Mouse (Mus musculus) MEL (cell line): Measurements from ENCODE around the gene Slc36a4. TPM values are rescaled to one million over a fixed set of nuclear protein-coding genes. Genes with fewer than 3 reads are reported as not detected.

ENCODE experiments used
- DNase-seq: peaks from one replicate; pipeline ENCODE4 v3.0.0; 2011; ENCODE audit warnings: low read depth, low spot score
- H3K27ac ChIP-seq: 2 replicates; pipeline ENCODE4 v1.5.1; 2012; ENCODE audit warnings: low read depth, mild to moderate bottlenecking, control low read depth, low read length, moderate library complexity; ENCODE audit not compliant: control insufficient read depth
- H3K27me3 ChIP-seq, 2 experiments: fragments of 150-350 bp in 1 of 2; sonication (generic) in 1 of 2; 2 replicates each; pipeline ENCODE4 v1.6.1; 2012; ENCODE audit warnings: low read length in 2 of 2, mild to moderate bottlenecking in 2 of 2, improper control_type of control experiment in 1 of 2, moderate library complexity in 1 of 2; ENCODE audit not compliant: insufficient read depth in 2 of 2, control insufficient read depth in 1 of 2
- H3K36me3 ChIP-seq, 2 experiments: 2 replicates each; pipeline ENCODE4 v1.6.1; 2012 to 2014; ENCODE audit warnings: low read length in 2 of 2, improper control_type of control experiment in 1 of 2, inconsistent platforms in 1 of 2, mild to moderate bottlenecking in 1 of 2; ENCODE audit not compliant: insufficient read depth in 2 of 2, control insufficient read depth in 1 of 2
- H3K4me1 ChIP-seq, 2 experiments: fragments of 150-350 bp in 1 of 2; sonication (generic) in 1 of 2; 2 replicates each; pipeline ENCODE4 v1.6.1; 2012; ENCODE audit warnings: low read length in 2 of 2, improper control_type of control experiment in 1 of 2, mild to moderate bottlenecking in 1 of 2; ENCODE audit not compliant: insufficient read depth in 2 of 2, control insufficient read depth in 1 of 2
- H3K4me3 ChIP-seq, 2 experiments: fragments of 150-350 bp in 1 of 2; sonication (generic) in 1 of 2; 2 replicates each; pipeline ENCODE4 v1.5.1; 2012; ENCODE audit warnings: low read depth in 2 of 2, low read length in 2 of 2, mild to moderate bottlenecking in 2 of 2, moderate library complexity in 2 of 2, control low read depth in 1 of 2, improper control_type of control experiment in 1 of 2; ENCODE audit not compliant: control insufficient read depth in 1 of 2, insufficient read depth in 1 of 2
- H3K79me2 ChIP-seq: 2 replicates; pipeline ENCODE4 v1.6.1; 2012; ENCODE audit warnings: mild to moderate bottlenecking, low read length, moderate library complexity; ENCODE audit not compliant: control insufficient read depth, poor library complexity, insufficient read depth
- H3K9ac ChIP-seq: 2 replicates; pipeline ENCODE4 v1.6.1; 2012; ENCODE audit warnings: low read depth, mild to moderate bottlenecking, control low read depth, low read length, moderate library complexity; ENCODE audit not compliant: control insufficient read depth, poor library complexity, severe bottlenecking
- H3K9me3 ChIP-seq: fragments of 150-350 bp; sonication (generic); replicated peaks from 2 replicates; pipeline ENCODE4 v1.6.1; 2012; ENCODE audit warnings: mild to moderate bottlenecking, low read length, improper control_type of control experiment, moderate library complexity; ENCODE audit not compliant: insufficient read depth
- E2F4 ChIP-seq: IDR thresholded peaks from 2 replicates; pipeline ENCODE4 v1.6.1; 2011; ENCODE audit warnings: low read depth, low read length, improper control_type of control experiment, borderline replicate concordance
- ELF1 ChIP-seq: IDR thresholded peaks from 2 replicates; pipeline ENCODE4 v1.6.1; 2014; ENCODE audit warnings: low read depth, mild to moderate bottlenecking, inconsistent platforms, low read length, improper control_type of control experiment, moderate library complexity
- GATA1 ChIP-seq: IDR thresholded peaks from 2 replicates; pipeline ENCODE4 v1.6.1; 2011; ENCODE audit warnings: low read depth, low read length, improper control_type of control experiment
- JUND ChIP-seq: IDR thresholded peaks from 2 replicates; pipeline ENCODE4 v1.6.1; 2011; ENCODE audit warnings: low read depth, mild to moderate bottlenecking, improper control_type of control experiment, low read length
- MAX ChIP-seq: IDR thresholded peaks from 2 replicates; pipeline ENCODE4 v1.6.1; 2011; ENCODE audit warnings: low read length, improper control_type of control experiment
- POLR2AphosphoS2 ChIP-seq: IDR thresholded peaks from 2 replicates; pipeline ENCODE4 v1.6.1; 2011; ENCODE audit warnings: low read length, improper control_type of control experiment
- RAD21 ChIP-seq: IDR thresholded peaks from 2 replicates; pipeline ENCODE4 v1.6.1; 2011; ENCODE audit warnings: mild to moderate bottlenecking, low read depth, low read length, improper control_type of control experiment
- RCOR1 ChIP-seq: IDR thresholded peaks from 2 replicates; pipeline ENCODE4 v1.6.1; 2012; ENCODE audit warnings: low read depth, mild to moderate bottlenecking, inconsistent platforms, low read length, improper control_type of control experiment
- ZMIZ1 ChIP-seq: IDR thresholded peaks from 2 replicates; pipeline ENCODE4 v1.6.1; 2012; ENCODE audit warnings: low read depth, mild to moderate bottlenecking, inconsistent platforms, low read length, improper control_type of control experiment, moderate library complexity
- polyA plus RNA-seq, 2 experiments: library from polyadenylated mRNA; stranded (reverse) in 1 of 2; unstranded in 1 of 2; fragments of >175 nt in 1 of 2; fragments of >200 nt in 1 of 2; gene quantifications; 2 replicates each; pipeline versions ENCODE4 v1.2.1 to v1.2.4; 2012; ENCODE audit warnings: low replicate concordance in 2 of 2, low read depth in 1 of 2; ENCODE audit not compliant: insufficient read length in 2 of 2, insufficient read depth in 1 of 2, missing spikeins in 1 of 2
- total RNA-seq: library from RNA; depleted of rRNA; stranded (reverse); fragments of 300-350 nt; gene quantifications from 2 replicates; pipeline ENCODE4 v1.2.3, GENCODE M21; 2012

Slc36a4 gene
- total and polyA plus RNA-seq, 3 experiments = not detected

DNA sequence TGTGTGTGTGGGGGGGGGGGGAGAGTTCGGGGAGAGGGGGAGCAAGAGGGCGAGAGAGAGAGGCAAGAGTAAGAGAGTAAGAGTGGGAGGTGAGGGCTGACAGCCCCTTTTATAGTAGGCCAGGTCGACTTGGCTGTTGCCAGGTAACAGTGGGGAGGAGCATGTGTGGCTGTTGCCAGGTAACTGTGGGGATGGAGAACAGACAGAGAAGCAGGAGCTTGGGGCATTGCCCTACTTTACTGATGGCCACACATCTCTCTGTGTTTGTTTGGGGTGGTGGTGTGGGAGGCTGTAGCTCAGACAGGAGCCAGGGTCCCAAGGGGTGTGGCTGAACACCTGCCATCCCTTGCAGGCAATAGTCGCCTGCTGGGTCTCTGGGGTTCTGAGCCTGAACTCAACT, 63.9 kb downstream of the Slc36a4 start:
- no peak for DNase-seq
- Histone ChIP-seq H3K36me3 (no peaks in the 10 kb centered on the region), H3K4me1 (no peaks in the 10 kb centered on the region), H3K27ac (no peak overlapping the region), H3K4me3 (no peak overlapping the region), H3K27me3 (no peaks in the 10 kb centered on the region), H3K9me3 (no peaks in the 10 kb centered on the region), H3K79me2 (no peaks in the 10 kb centered on the region), H3K9ac (no peak overlapping the region)
- TF ChIP-seq E2F4 (no peak), MAX (no peak)

DNA sequence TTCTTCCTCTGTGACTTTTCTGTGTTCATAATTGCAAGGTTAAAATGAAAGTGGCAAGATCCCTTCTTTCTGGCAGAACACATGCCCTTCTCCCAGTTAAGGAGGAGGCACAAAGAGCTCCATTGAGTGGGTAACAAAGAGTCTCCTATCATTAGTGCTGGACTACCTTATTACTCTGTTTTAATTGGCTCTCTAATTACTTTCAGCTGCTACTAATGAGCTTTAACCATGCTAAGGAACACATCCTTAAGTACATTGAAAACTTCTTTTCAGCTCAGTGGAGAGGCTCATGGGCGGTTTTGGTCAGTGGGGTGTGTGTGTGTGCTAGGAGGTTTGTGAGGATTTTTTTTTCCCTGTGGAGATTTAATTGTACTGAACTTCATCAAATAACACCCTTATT, 65.4 kb downstream of the Slc36a4 start:
- Histone ChIP-seq H3K27ac (no peak overlapping the region), H3K4me3 (no peak overlapping the region), H3K27me3 (no peaks in the 10 kb centered on the region; a peak in 1 of 4 replicates), H3K9ac (no peak overlapping the region), H3K4me1 (no peaks in the 10 kb centered on the region), H3K36me3 (no peaks in the 10 kb centered on the region), H3K79me2 (no peaks in the 10 kb centered on the region), H3K9me3 (no peaks in the 10 kb centered on the region)
- TF ChIP-seq GATA1 = no peak
- no peak for DNase-seq

DNA sequence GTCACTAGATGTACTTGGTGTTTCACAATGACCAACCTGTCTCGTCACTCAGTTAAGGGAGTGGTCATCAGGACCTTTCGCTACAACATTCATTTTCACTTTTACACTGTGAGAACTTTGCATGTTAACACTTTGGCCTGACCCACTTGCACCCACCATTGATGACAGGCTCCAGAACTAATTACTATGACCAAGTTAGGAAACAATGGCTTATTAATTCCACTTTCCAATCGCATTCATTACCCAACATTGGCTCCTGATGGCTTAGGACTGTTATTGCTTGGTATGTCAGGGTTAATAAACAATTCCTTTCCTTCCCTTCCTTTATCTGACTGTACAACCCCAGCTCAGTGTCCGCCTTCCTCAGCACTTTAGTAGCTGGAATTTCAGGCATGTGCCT, 72.4 kb downstream of the Slc36a4 start:
- H3K79me2 ChIP-seq = no peaks in the 10 kb centered on the region
- no peak overlapping the region for H3K4me3 ChIP-seq
- H3K9ac ChIP-seq = no peak overlapping the region
- peaks cover 0 to 1% of the 10 kb centered on the region in 2 experiments; a peak in 1 of 4 replicates for H3K27me3 ChIP-seq
- no peaks in the 10 kb centered on the region for H3K36me3 ChIP-seq
- H3K4me1 ChIP-seq = no peaks in the 10 kb centered on the region
- no peak for DNase-seq
- H3K9me3 ChIP-seq = no peaks in the 10 kb centered on the region
- H3K27ac ChIP-seq = no peak overlapping the region
- TF ChIP-seq RCOR1 = no peak
- TF ChIP-seq ELF1 = no peak
- TF ChIP-seq, all 39 proteins: peak for 0

DNA sequence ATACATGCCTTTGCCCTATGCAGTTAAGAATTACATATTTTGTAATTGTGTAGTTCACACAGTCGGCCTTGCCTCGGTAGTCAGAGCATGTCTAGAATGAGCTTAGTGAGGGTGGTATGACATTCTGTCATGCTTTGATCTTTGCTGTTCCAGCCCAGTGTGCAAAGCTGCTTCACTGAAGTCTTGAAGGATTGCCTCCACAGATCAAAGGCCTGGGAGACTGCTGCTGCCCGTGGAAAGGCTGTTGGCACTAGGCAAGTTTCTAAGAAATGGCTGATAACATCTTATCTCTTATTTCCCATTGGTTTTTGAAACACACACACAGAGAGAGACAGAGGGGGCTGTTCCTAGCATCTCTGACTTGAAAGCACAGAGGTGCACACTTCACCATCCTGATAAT, 76.7 kb downstream of the Slc36a4 start:
- no peaks in the 10 kb centered on the region for H3K9me3 ChIP-seq
- no peak overlapping the region for H3K27ac ChIP-seq
- TF ChIP-seq MAX = no peak
- TF ChIP-seq ZMIZ1 = no peak
- no peak for TF ChIP-seq RAD21
- TF ChIP-seq POLR2AphosphoS2 = no peak
- TF ChIP-seq GATA1 = 0 out of 2 replicates have a peak, but pooled peaks have one; percentile 8
- no peak for TF ChIP-seq ELF1
- no peak for TF ChIP-seq JUND
- H3K79me2 ChIP-seq = no peaks in the 10 kb centered on the region
- H3K4me1 ChIP-seq = no peaks in the 10 kb centered on the region
- H3K36me3 ChIP-seq = no peaks in the 10 kb centered on the region
- no peak for DNase-seq
- peaks cover 0 to 1% of the 10 kb centered on the region in 2 experiments; a peak in 1 of 4 replicates for H3K27me3 ChIP-seq
- H3K9ac ChIP-seq = no peak overlapping the region
- no peak overlapping the region for H3K4me3 ChIP-seq
